Mouse (Mus musculus) layer of hippocampus, adult 2 months (tissue): Measurements from ENCODE around the gene Mat2b. TPM values are rescaled to one million over a fixed set of nuclear protein-coding genes. Genes with fewer than 3 reads are reported as not detected.
A peak's percentile ranks its signal among the peaks of the same experiment; 100 is the strongest.
"Not testable (repeated sequence)": the region's sequence is repeated elsewhere in the genome, so short reads cannot be mapped to it uniquely, and the experiment has no call there.

Source experiments
- DNase-seq, 2 experiments: peaks; one replicate each; pipeline ENCODE4 v3.0.0; 2022; ENCODE audit warnings: low spot score in 2 of 2
- H3K27ac ChIP-seq: fragments of 200-600 bp; 2 replicates; pipeline ENCODE4 v1.8.1; 2022
- H3K4me3 ChIP-seq: fragments of 200-600 bp; 2 replicates; pipeline ENCODE4 v1.8.1; 2022; ENCODE audit warnings: mild to moderate bottlenecking
- CTCF ChIP-seq: fragments of 200-600 bp; conservative IDR thresholded peaks from 2 replicates; pipeline ENCODE4 v1.8.1; 2022; ENCODE audit warnings: antibody characterized with exemption, mild to moderate bottlenecking, moderate library complexity
- long read RNA-seq, 2 experiments: library from polyadenylated mRNA; stranded (forward); transcript quantifications; one replicate each; pipeline ENCODE4 v2.0.0; 2021; ENCODE audit warnings: borderline mapping rate in 2 of 2
- total RNA-seq, 2 experiments: library from RNA; stranded (reverse); gene quantifications; 2 replicates each; pipeline ENCODE4 v1.2.3; 2021

The Mat2b gene
- total RNA-seq = 100 to 1,000 TPM; 125 to 128 TPM
- long read RNA-seq, experiment 1, transcript Mat2b-201 (7 exons, 1,949 nt) = major isoform, 122 of 168 reads
- long read RNA-seq, experiment 1, transcript Mat2b-202 (7 exons, 2,053 nt) = minor isoform, 22 of 168 reads
- long read RNA-seq, experiment 1, partial matches to known transcripts = 9 of 168 reads
- long read RNA-seq, experiment 1, other reads (novel, unspliced or antisense) = 15 of 168 reads
- long read RNA-seq, experiment 2, transcript Mat2b-201 (7 exons, 1,949 nt) = major isoform, 168 of 221 reads
- long read RNA-seq, experiment 2, transcript Mat2b-202 (7 exons, 2,053 nt) = minor isoform, 24 of 221 reads
- long read RNA-seq, experiment 2, partial matches to known transcripts = 10 of 221 reads
- long read RNA-seq, experiment 2, other reads (novel, unspliced or antisense) = 19 of 221 reads

DNA sequence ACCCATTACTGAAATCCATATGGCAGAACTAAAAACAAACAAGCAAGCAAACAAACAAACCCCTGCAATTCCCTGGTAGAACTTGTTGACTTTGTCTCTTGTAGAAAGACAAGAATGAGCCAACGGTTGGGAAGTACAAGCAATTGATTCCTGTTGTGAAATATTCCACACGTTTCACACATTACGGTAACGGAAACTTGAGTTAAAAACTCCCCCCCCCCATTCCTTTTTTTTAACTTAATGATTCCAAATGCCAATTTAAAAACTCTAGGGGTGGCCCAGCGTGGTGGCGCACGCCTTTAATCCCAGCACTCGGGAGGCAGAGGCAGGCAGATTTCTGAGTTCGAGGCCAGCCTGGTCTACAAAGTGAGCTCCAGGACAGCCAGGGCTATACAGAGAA, at the start of gene Mat2b:
Gene Mat2b (minus strand): TSS at position 101 of the 400 bp plus-strand sequence.
- H3K27ac ChIP-seq = peak within 1 kb of the TSS; percentile 96
- H3K4me3 ChIP-seq = peak within 1 kb of the TSS; percentile 94
- no peak for TF ChIP-seq CTCF
- no peak for DNase-seq

DNA sequence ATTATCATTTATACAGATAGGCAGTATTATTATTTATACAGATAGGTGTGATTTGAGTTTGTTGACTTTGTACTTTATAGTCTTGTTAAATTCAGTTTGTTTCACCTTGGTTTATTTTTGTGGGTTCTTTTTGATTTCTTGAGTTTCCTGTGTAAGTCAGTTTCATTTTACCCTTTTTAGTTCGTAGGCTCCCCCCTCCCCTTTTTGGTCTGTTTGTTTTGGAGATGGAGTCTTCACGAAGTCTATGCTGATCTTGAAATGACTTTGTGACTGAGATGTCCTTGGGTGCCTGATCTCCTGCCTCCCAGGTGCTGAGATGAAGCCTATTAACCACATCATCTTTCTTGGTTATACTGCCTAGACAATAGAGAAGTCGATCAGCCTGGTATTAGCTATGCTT, 49.3 kb upstream of the Mat2b start:
- no peak for DNase-seq
- no peak for TF ChIP-seq CTCF
- Histone ChIP-seq H3K27ac (no peak overlapping the region), H3K4me3 (no peak overlapping the region)

DNA sequence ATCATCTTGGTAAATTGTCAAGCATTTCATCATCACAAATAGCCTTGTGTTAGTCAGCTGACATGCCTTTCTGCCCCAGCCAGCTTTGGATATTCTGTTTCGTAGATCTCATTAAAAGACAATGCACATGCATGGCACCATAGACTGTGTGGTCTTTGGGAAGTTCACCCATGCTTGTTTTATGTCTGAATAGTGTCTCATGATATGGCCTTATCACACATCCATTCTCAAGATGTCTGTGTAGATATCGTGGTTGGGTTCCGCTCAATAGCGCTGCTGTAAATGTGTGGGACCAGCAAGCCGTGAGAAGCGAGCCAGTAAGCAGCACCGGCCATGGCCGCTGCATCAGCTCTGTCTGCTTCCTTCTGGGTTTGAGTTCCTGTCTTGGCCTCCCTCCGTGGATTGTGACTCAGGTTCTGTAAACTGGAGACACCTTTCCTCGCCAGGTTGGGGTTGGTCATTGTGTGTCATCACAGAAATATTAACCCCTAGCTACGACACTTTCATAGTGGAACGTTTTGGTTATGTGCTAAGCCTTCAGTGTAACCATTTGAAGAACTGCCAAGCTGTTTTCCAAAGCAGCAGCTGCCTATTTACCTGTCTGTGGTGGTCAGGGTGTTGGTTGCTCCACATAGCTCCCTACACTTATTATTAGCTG, 46.7 kb upstream of the Mat2b start:
- Histone ChIP-seq H3K27ac (no peak overlapping the region), H3K4me3 (no peak overlapping the region)
- DNase-seq = no peak
- no peak for TF ChIP-seq CTCF

DNA sequence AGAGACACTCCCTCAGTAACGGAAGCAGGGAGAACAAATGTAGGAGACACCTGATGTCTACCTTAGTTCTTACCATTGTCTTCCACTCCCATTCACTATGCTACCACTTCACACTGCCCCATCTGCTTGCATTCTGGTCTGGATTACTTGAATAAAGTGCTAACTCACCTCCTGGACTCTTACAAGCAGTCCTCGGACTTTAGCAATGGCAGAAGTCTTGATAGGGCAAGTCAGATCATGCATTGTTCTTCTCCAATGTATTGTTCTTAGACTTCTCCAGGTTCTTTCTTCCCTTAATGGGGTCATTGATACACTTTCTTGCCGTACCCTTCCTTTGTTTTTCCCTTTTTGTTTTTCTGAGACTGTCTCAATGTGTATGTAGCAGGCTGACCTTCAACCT, 42.4 kb upstream of the Mat2b start:
- Histone ChIP-seq H3K27ac (no peak overlapping the region), H3K4me3 (no peak overlapping the region)
- no peak for TF ChIP-seq CTCF
- DNase-seq = no peak

GRCm38 (mm10) chr11:40734251-40734752, 39.3 kb upstream of the Mat2b start:
- Histone ChIP-seq H3K27ac (peak overlapping the region; percentile 92), H3K4me3 (peak overlapping the region; percentile 97)
- no peak for DNase-seq
- TF ChIP-seq CTCF = no peak

DNA sequence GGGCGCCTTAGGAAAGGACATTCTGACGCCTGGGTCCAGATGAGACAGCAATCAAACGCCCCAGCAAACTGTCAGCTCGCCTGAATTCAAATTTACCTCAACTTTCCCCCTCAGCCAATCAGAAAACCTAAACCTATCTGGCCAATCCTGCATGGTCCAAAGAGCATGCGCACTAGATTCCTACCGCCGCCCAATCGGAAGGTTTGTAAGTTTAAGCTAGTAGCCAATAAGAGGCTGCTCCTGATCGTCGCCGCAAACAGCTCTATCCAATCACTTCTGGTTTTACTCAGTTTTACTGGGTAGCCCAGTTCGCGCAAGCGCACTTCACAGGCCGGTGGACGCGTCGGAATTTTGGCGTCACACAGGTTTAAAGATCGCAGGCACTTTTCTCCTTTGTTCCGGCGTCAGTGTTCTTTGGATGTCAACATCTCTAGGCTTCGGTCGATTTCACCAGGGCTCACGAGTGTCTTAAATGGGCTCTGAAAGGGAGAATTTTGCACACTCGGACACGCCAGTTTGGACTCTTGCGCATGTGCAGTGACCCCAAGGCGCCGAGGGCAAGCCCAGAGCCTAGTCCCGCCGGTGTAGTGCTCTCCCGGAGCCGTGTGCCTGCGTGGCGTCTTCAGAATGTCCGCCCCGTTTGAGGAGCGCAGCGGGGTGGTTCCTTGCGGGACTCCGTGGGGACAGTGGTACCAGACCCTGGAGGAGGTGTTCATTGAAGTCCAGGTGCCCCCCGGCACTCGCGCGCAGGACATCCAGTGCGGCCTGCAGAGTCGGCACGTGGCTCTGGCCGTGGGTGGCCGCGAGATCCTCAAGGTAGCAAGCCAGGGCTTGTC, 38.6 kb upstream of the Mat2b start, which contains the start of the genes Hmmr and Nudcd2:
Gene Hmmr (minus strand): TSS at position 84 of the 836 bp plus-strand sequence.
Gene Nudcd2 (plus strand): TSS at position 329 of the 836 bp plus-strand sequence.
- Histone ChIP-seq H3K4me3 (peak within 1 kb of the TSS; percentile 97), H3K27ac (peak within 1 kb of the TSS; percentile 92)
- peak; percentile 91 to 97 for DNase-seq
- no peak for TF ChIP-seq CTCF

DNA sequence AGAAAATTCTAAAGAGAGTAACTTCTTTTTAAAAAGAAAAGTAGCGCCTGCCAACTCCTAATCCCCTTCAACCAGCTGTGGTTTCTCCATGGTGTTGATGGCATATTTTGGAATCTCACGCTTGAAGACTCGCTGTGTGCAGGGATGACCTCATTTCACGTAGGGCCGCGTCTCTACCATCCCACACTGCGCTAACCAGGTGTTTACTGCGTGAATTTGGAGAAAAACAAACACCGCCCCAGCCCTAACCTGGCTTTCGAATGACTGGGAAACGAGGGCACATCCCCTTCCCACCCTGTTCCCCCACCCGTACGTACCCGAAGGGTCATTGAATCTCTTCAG, 38.0 kb upstream of the Mat2b start:
- H3K4me3 ChIP-seq = peak overlapping the region; percentile 27; the same call in 1 of the 2 replicates
- no peak for DNase-seq

GRCm38 (mm10) chr11:40718324-40718723, 23.3 kb upstream of the Mat2b start:
- no peak overlapping the region for H3K4me3 ChIP-seq
- DNase-seq = no peak
- TF ChIP-seq CTCF = no peak
- H3K27ac ChIP-seq = no peak overlapping the region

More for the DNA sequence above, 38.0 kb upstream of the Mat2b start:
- no peak overlapping the region for H3K27ac ChIP-seq
- no peak for TF ChIP-seq CTCF

DNA sequence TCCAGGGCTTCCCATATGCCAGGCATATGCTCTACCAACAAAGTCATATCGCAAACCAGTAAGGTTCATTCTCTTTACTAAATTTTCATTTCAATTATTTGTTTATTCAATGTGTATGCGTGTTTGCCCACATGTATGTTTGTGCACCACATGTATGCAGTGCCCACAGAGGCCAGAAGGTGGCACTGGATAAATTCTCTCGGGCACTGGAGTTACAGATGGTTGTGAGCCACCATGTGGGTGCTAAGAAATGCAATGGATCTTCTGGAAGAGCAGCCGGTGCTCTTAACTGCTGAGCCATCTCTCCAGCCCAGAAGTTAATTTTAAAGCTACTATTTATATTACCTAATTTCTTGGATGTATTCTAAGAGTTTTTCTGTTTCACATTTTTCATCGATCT, 20.5 kb upstream of the Mat2b start:
- H3K27ac ChIP-seq = no peak overlapping the region

GRCm38 (mm10) chr11:40713858-40714257, 18.9 kb upstream of the Mat2b start:
- no peak for DNase-seq
- no peak overlapping the region for H3K27ac ChIP-seq
- TF ChIP-seq CTCF = no peak
- no peak overlapping the region for H3K4me3 ChIP-seq

More for the DNA sequence above, 20.5 kb upstream of the Mat2b start:
- peak in 1 of 2 experiments; percentile 1 for DNase-seq
- peak; percentile 51 for TF ChIP-seq CTCF
- H3K4me3 ChIP-seq = no peak overlapping the region

DNA sequence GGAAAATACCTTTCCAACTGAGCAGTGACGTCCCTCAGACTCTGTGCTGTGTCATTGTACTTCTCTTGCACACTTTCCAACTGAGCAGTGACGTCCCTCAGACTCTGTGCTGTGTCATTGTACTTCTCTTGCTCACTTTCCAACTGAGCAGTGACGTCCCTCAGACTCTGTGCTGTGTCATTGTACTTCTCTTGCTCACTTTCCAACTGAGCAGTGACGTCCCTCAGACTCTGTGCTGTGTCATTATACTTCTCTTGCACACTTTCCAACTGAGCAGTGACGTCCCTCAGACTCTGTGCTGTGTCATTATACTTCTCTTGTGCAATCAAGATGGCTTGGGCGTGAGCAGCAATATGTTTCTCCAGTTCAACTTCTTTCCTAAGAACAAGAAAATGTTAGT, 14.9 kb upstream of the Mat2b start:
- not testable (repeated sequence) for H3K4me3 ChIP-seq, DNase-seq, H3K27ac ChIP-seq

DNA sequence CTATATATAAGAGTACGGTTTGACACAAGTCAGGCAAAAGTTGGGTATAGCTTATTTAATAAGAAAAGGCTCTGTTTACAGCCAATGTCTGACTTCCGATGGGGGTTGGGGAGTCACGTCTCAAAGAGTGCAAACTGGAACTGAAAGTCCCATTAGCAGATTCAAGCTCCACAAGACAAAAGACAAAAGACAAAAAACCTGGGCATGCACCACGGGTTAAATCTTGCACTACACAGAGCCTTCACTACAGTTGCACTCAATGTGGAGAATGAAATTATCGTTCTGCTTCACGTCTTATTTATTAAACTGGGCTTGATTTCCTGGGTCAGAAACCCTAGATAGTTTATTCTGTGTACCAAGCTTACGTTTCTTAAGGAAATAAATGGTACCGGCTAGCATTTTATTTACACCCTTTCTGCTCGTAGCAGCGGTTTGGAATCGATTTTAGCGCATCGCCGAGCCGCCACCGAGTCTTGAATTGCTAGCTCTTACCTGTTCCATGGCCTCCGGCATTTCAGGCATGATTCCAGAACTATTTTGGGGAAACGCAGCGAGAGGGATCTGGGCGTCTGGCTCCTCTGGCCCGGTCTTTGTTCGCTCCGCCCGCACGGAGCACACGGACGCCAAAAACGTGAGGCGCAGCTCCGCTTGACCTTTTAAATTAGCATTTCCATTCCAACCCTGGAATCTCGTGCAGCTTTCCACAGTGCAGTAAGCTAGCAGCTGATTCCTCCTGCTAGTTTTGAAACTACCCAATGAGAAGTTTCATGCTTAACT, 504 bp downstream of the Mat2b start:
- no peak for TF ChIP-seq CTCF
- Histone ChIP-seq H3K4me3 (peak overlapping the region; percentile 94), H3K27ac (peak overlapping the region; percentile 96)
- DNase-seq = peak; percentile 45 to 46
